Mouse (Mus musculus) heart, embryonic 10.5 days (tissue): Measurements from ENCODE around the gene Olfr1496. TPM values are rescaled to one million over a fixed set of nuclear protein-coding genes. Genes with fewer than 3 reads are reported as not detected.

Source experiments
- polyA plus RNA-seq: library from polyadenylated mRNA; unstranded; fragments of >200 nt; fragmentation: Nextera tagmentation; extraction: Ambion mirVana; gene quantifications from 2 replicates; pipeline ENCODE4 v1.2.1, GENCODE M21; 2016

The Olfr1496 gene
- polyA plus RNA-seq, 1 experiment from 2014 or later: not detected

Other genes with a start within 250 kb of the Olfr1496 start
- gene Olfr1480, start 250.0 kb upstream of the Olfr1496 start, polyA plus RNA-seq: not detected in 2 replicates
- not detected in 2 replicates for gene Olfr1484, start 194.4 kb upstream of the Olfr1496 start, polyA plus RNA-seq
- gene Olfr1487, start 160.5 kb upstream of the Olfr1496 start, polyA plus RNA-seq: not detected in 2 replicates
- not detected in 2 replicates for gene Olfr1489, start 146.3 kb upstream of the Olfr1496 start, polyA plus RNA-seq
- gene Olfr1490, start 126.8 kb upstream of the Olfr1496 start, polyA plus RNA-seq: not detected in 2 replicates
- gene Olfr1491, start 80.6 kb upstream of the Olfr1496 start, polyA plus RNA-seq: not detected in 2 replicates
- not detected in 2 replicates for gene Olfr1493-ps1, start 54.6 kb upstream of the Olfr1496 start, polyA plus RNA-seq
- not detected in 2 replicates for gene Olfr1494, start 38.1 kb upstream of the Olfr1496 start, polyA plus RNA-seq
- gene Olfr1495, start 13.3 kb upstream of the Olfr1496 start, polyA plus RNA-seq: not detected in 2 replicates
- gene Olfr1497, start 20.3 kb downstream of the Olfr1496 start, polyA plus RNA-seq: not detected in 2 replicates
- gene Olfr1499, start 41.6 kb downstream of the Olfr1496 start, polyA plus RNA-seq: not detected in 2 replicates
- gene Olfr1500, start 52.6 kb downstream of the Olfr1496 start, polyA plus RNA-seq: not detected in 2 replicates
- not detected in 2 replicates for gene Olfr1501, start 72.8 kb downstream of the Olfr1496 start, polyA plus RNA-seq
- not detected in 2 replicates for gene Olfr1502, start 83.9 kb downstream of the Olfr1496 start, polyA plus RNA-seq
- not detected in 2 replicates for gene Olfr1504, start 120.0 kb downstream of the Olfr1496 start, polyA plus RNA-seq
- gene Olfr1505, start 135.7 kb downstream of the Olfr1496 start, polyA plus RNA-seq: not detected in 2 replicates